Mouse (Mus musculus): ENCODE data around the gene Meltf.

Meltf gene

GRCm38 (mm10) chr16:31896971-31897774 lies 18.6 kb downstream of the Meltf start:
- peak; percentile 83 for DNase-seq

- DNase-seq, result peak; percentile 87
These were observed 20.1 kb downstream of the Meltf start for GRCm38 (mm10) chr16:31898546-31899326.

GRCm38 (mm10) chr16:31901886-31902285 lies 23.3 kb downstream of the Meltf start:
- no peak for DNase-seq

GRCm38 (mm10) chr16:31903239-31903638 lies 24.6 kb downstream of the Meltf start:
- DNase-seq, result no peak

GRCm38 (mm10) chr16:31905331-31905730 lies 26.7 kb downstream of the Meltf start:
- no peak for DNase-seq

GRCm38 (mm10) chr16:31905891-31906825 lies 27.5 kb downstream of the Meltf start:
- no peak for DNase-seq

- no peak for DNase-seq
These were observed 28.3 kb downstream of the Meltf start for GRCm38 (mm10) chr16:31906896-31907295.

GRCm38 (mm10) chr16:31908959-31909358 lies 30.3 kb downstream of the Meltf start:
- DNase-seq, result peak; percentile 61

- DNase-seq, result no peak
These were observed 31.8 kb downstream of the Meltf start for GRCm38 (mm10) chr16:31910281-31910847.

GRCm38 (mm10) chr16:31917776-31918175 lies 39.2 kb downstream of the Meltf start:
- DNase-seq, result no peak

- peak; percentile 86 for DNase-seq
These were observed 39.7 kb downstream of the Meltf start for GRCm38 (mm10) chr16:31918248-31918724.

GRCm38 (mm10) chr16:31924368-31924767 lies 45.8 kb downstream of the Meltf start:
- DNase-seq, result no peak

- DNase-seq, result no peak
These were observed 47.5 kb downstream of the Meltf start for GRCm38 (mm10) chr16:31926091-31926490.

GRCm38 (mm10) chr16:31926547-31927182 lies 48.1 kb downstream of the Meltf start:
- no peak for DNase-seq

- no peak for DNase-seq
These were observed 48.8 kb downstream of the Meltf start for GRCm38 (mm10) chr16:31927412-31927811.

GRCm38 (mm10) chr16:31931330-31931729 lies 52.7 kb downstream of the Meltf start:
- DNase-seq, result no peak

GRCm38 (mm10) chr16:31932255-31932654 lies 53.6 kb downstream of the Meltf start:
- DNase-seq, result no peak

- peak; percentile 92 for DNase-seq
These were observed 54.5 kb downstream of the Meltf start for GRCm38 (mm10) chr16:31932840-31933697.

GRCm38 (mm10) chr16:31933751-31934549 lies 55.3 kb downstream of the Meltf start, which contains the start of gene Pigz:
Gene Pigz, plus strand, starts transcription at chr16:31933851.
- DNase-seq, result peak; percentile 64

- no peak for DNase-seq
These were observed 56.0 kb downstream of the Meltf start for GRCm38 (mm10) chr16:31934550-31935010.
